8 mouse cellular contexts compared by ENCODE assay signal in the genomic region with DNA sequence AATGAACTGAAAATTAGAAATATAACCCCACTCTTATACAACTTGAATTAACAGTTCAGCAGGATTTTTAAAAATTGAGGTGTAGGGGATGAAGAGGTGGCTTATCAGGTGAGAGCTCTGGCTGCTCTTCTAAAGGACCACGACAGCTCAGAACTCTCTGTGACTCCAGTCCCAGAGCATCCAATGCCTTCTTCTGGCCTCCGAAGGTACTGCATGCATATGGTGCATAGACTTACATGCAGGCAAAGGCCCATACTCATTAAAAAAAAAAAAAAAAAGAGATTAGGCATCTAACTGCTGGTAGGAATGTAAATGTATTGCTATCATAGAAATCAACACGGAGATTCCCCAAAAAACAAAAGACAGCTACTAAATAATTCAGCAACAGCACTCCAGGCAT.
A peak's percentile ranks its signal among the peaks of the same experiment; 100 is the strongest.
DNase-seq lines count a peak whose midpoint lies in the region.

No protein-coding gene starts in this region.

- intact Hi-C loops in heart, postnatal 10 days (cut with DNase I), result no loop called here

- DNase-seq in heart, postnatal 10 days, result peak; percentile 23 to 44
- no peak for DNase-seq in heart, adult 18-20 months
- DNase-seq in right cerebral cortex, postnatal 4 days, result peak; percentile 45
- DNase-seq in right cerebral cortex, postnatal 36 days (ENCODE audit: low spot score in 2 of 2), result no peak
- peak; percentile 6 for DNase-seq in lung, postnatal 14 days
- DNase-seq in thymus, postnatal 4 days, result peak; percentile 84
- DNase-seq in frontal cortex, adult 2 months (ENCODE audit: extremely low spot score in 1 of 2, low spot score in 1 of 2), result no peak
- no peak for DNase-seq in MN1 (ENCODE audit: low spot score)

Comparison
In these comparisons a context has a peak if more than half of its experiments do, and no peak if none do; other contexts are left out.
1. DNase-seq: peak in heart, postnatal 10 days (2 of 2), right cerebral cortex, postnatal 4 days (single experiment), lung, postnatal 14 days (single experiment) and thymus, postnatal 4 days (single experiment); none in heart, adult 18-20 months (0 of 2), right cerebral cortex, postnatal 36 days (0 of 2), frontal cortex, adult 2 months (0 of 2) and MN1 (single experiment).